Mouse (Mus musculus): ENCODE measurements around the gene Fgfr2. TPM values are rescaled to one million over a fixed set of nuclear protein-coding genes. Genes with fewer than 3 reads are reported as not detected.

Fgfr2 gene
- polyA plus RNA-seq, 1 experiment from 2014 or later = 92.5 TPM

GRCm38 (mm10) chr7:130380769-130381355, 2742.3 kb downstream of the Fgfr2 start:
- no peak overlapping the region for H3K4me3 ChIP-seq
- H3K4me1 ChIP-seq (replicated peaks) = peaks cover 40% of the 10 kb centered on the region
- no peak for DNase-seq (ENCODE audit: low spot score)
- H3K9me3 ChIP-seq = peaks cover 5% of the 10 kb centered on the region; the same call in 1 of the 2 replicates
- peaks cover 16% of the 10 kb centered on the region for H3K36me3 ChIP-seq
- no peaks in the 10 kb centered on the region for H3K27me3 ChIP-seq (ENCODE audit: insufficient read depth, poor library complexity, severe bottlenecking)
- H3K27ac ChIP-seq = peak overlapping the region; percentile 77
- 86% methylated on average over 8 of the region's 8 CpGs for WGBS

GRCm38 (mm10) chr7:130380367-130380766, 2742.8 kb downstream of the Fgfr2 start:
- 90% methylated on average over 7 of the region's 7 CpGs for WGBS
- no peak for DNase-seq (ENCODE audit: low spot score)
- peaks cover 16% of the 10 kb centered on the region for H3K36me3 ChIP-seq
- H3K27me3 ChIP-seq (ENCODE audit: insufficient read depth, poor library complexity, severe bottlenecking) = no peaks in the 10 kb centered on the region
- H3K9me3 ChIP-seq = peaks cover 5% of the 10 kb centered on the region; the same call in 1 of the 2 replicates
- no peak overlapping the region for H3K4me3 ChIP-seq
- peaks cover 35% of the 10 kb centered on the region for H3K4me1 ChIP-seq (replicated peaks)
- no peak overlapping the region for H3K27ac ChIP-seq

- peaks cover 31% of the 10 kb centered on the region for H3K4me1 ChIP-seq (replicated peaks)
- H3K9me3 ChIP-seq = peaks cover 5% of the 10 kb centered on the region; the same call in 1 of the 2 replicates
- H3K27ac ChIP-seq = no peak overlapping the region
- H3K36me3 ChIP-seq = peaks cover 16% of the 10 kb centered on the region
- H3K4me3 ChIP-seq = no peak overlapping the region
- no peaks in the 10 kb centered on the region for H3K27me3 ChIP-seq (ENCODE audit: insufficient read depth, poor library complexity, severe bottlenecking)
- no peak for DNase-seq (ENCODE audit: low spot score)
- WGBS = 94% methylated on average over 5 of the region's 5 CpGs
Measured at GRCm38 (mm10) chr7:130379886-130380285, 2743.3 kb downstream of the Fgfr2 start.

GRCm38 (mm10) chr7:130378308-130378707, 2744.8 kb downstream of the Fgfr2 start:
- WGBS = 90% methylated on average over 3 of the region's 3 CpGs
- DNase-seq (ENCODE audit: low spot score) = no peak
- Histone ChIP-seq H3K9me3 (peaks cover 5% of the 10 kb centered on the region; the same call in 1 of the 2 replicates), H3K27me3 (ENCODE audit: insufficient read depth, poor library complexity, severe bottlenecking) (peaks cover 4% of the 10 kb centered on the region), H3K4me1 (replicated peaks) (peaks cover 19% of the 10 kb centered on the region), H3K36me3 (peaks cover 6% of the 10 kb centered on the region; the same call in 1 of the 2 replicates), H3K27ac (no peak overlapping the region), H3K4me3 (no peak overlapping the region)

- Histone ChIP-seq H3K27ac (peak overlapping the region; percentile 50; the same call in 1 of the 2 replicates), H3K4me1 (replicated peaks) (peaks cover 13% of the 10 kb centered on the region), H3K9me3 (peaks cover 9% of the 10 kb centered on the region), H3K36me3 (peaks cover 7% of the 10 kb centered on the region; the same call in 1 of the 2 replicates), H3K4me3 (no peak overlapping the region), H3K27me3 (ENCODE audit: insufficient read depth, poor library complexity, severe bottlenecking) (peaks cover 27% of the 10 kb centered on the region)
- DNase-seq (ENCODE audit: low spot score) = no peak
- WGBS = 83% methylated on average over 9 of the region's 9 CpGs
Measured at GRCm38 (mm10) chr7:130374311-130374710, 2748.8 kb downstream of the Fgfr2 start.

- Histone ChIP-seq H3K27ac (peak overlapping the region; percentile 89), H3K36me3 (peaks cover 19% of the 10 kb centered on the region), H3K4me3 (peak overlapping the region; percentile 34), H3K9me3 (peaks cover 23% of the 10 kb centered on the region), H3K27me3 (ENCODE audit: insufficient read depth, poor library complexity, severe bottlenecking) (peaks cover 38% of the 10 kb centered on the region), H3K4me1 (replicated peaks) (peaks cover 46% of the 10 kb centered on the region)
- peak; percentile 83 for DNase-seq (ENCODE audit: low spot score)
- WGBS = 21% methylated on average over 24 of the region's 24 CpGs
Measured at GRCm38 (mm10) chr7:130368827-130369641, 2754.1 kb downstream of the Fgfr2 start.

GRCm38 (mm10) chr7:130368036-130368826, 2754.9 kb downstream of the Fgfr2 start:
- Histone ChIP-seq H3K27ac (peak overlapping the region; percentile 89), H3K9me3 (peaks cover 23% of the 10 kb centered on the region), H3K4me1 (replicated peaks) (peaks cover 46% of the 10 kb centered on the region), H3K36me3 (peaks cover 20% of the 10 kb centered on the region), H3K4me3 (peak overlapping the region; percentile 34), H3K27me3 (ENCODE audit: insufficient read depth, poor library complexity, severe bottlenecking) (peaks cover 38% of the 10 kb centered on the region)
- DNase-seq (ENCODE audit: low spot score) = peak; percentile 57
- 13% methylated on average over 13 of the region's 13 CpGs for WGBS

- H3K9me3 ChIP-seq = peaks cover 23% of the 10 kb centered on the region
- H3K36me3 ChIP-seq = peaks cover 20% of the 10 kb centered on the region
- peak; percentile 79 for DNase-seq (ENCODE audit: low spot score)
- peak overlapping the region; percentile 34 for H3K4me3 ChIP-seq
- peak overlapping the region; percentile 89 for H3K27ac ChIP-seq
- peaks cover 46% of the 10 kb centered on the region for H3K4me1 ChIP-seq (replicated peaks)
- 7% methylated on average over 12 of the region's 12 CpGs for WGBS
- peaks cover 38% of the 10 kb centered on the region for H3K27me3 ChIP-seq (ENCODE audit: insufficient read depth, poor library complexity, severe bottlenecking)
Measured at GRCm38 (mm10) chr7:130367222-130368035, 2755.7 kb downstream of the Fgfr2 start.

GRCm38 (mm10) chr7:130365711-130366110, 2757.4 kb downstream of the Fgfr2 start:
- Histone ChIP-seq H3K36me3 (peaks cover 13% of the 10 kb centered on the region), H3K4me3 (no peak overlapping the region), H3K27ac (peak overlapping the region; percentile 89), H3K4me1 (replicated peaks) (peaks cover 46% of the 10 kb centered on the region), H3K27me3 (ENCODE audit: insufficient read depth, poor library complexity, severe bottlenecking) (peaks cover 28% of the 10 kb centered on the region), H3K9me3 (peaks cover 13% of the 10 kb centered on the region)
- WGBS = 94% methylated on average over 10 of the region's 10 CpGs
- no peak for DNase-seq (ENCODE audit: low spot score)

- Histone ChIP-seq H3K27me3 (ENCODE audit: insufficient read depth, poor library complexity, severe bottlenecking) (no peaks in the 10 kb centered on the region), H3K4me1 (replicated peaks) (peaks cover 20% of the 10 kb centered on the region), H3K4me3 (no peak overlapping the region), H3K27ac (peak overlapping the region; percentile 13; the same call in 1 of the 2 replicates), H3K36me3 (no peaks in the 10 kb centered on the region), H3K9me3 (no peaks in the 10 kb centered on the region)
- DNase-seq (ENCODE audit: low spot score) = no peak
- 77% methylated on average over 6 of the region's 6 CpGs for whole genome bisulfite sequencing
Measured at GRCm38 (mm10) chr7:130340412-130341152, 2782.6 kb downstream of the Fgfr2 start.

- no peaks in the 10 kb centered on the region for H3K27me3 ChIP-seq (ENCODE audit: insufficient read depth, poor library complexity, severe bottlenecking)
- H3K9me3 ChIP-seq = no peaks in the 10 kb centered on the region
- DNase-seq (ENCODE audit: low spot score) = no peak
- no peak overlapping the region for H3K4me3 ChIP-seq
- H3K4me1 ChIP-seq (replicated peaks) = peaks cover 30% of the 10 kb centered on the region
- no peaks in the 10 kb centered on the region for H3K36me3 ChIP-seq
- 92% methylated on average over 7 of the region's 7 CpGs for WGBS
- H3K27ac ChIP-seq = no peak overlapping the region
Measured at GRCm38 (mm10) chr7:130337601-130338000, 2785.5 kb downstream of the Fgfr2 start.

Data from hindbrain, embryonic 10.5 days (tissue).